Mouse (Mus musculus) heart, postnatal 10 days (tissue): ENCODE results near the gene Pafah1b1. TPM values are rescaled to one million over a fixed set of nuclear protein-coding genes. Genes with fewer than 3 reads are reported as not detected.

ENCODE experiments used
- DNase-seq, 2 experiments: peaks; one replicate each; pipeline ENCODE4 v3.0.0; 2021
- intact Hi-C: fragments of 180-260 bp; cut with DNase I; formaldehyde crosslinking; loops from one replicate; pipeline ENCODE4 v1.15.1; 2025
- total RNA-seq, 2 experiments: library from RNA; stranded (reverse); gene quantifications; 2 replicates each; pipeline ENCODE4 v1.2.3; 2021

Gene Pafah1b1
- total RNA-seq, 2 experiments from 2014 or later: 236 to 281 TPM

DNA sequence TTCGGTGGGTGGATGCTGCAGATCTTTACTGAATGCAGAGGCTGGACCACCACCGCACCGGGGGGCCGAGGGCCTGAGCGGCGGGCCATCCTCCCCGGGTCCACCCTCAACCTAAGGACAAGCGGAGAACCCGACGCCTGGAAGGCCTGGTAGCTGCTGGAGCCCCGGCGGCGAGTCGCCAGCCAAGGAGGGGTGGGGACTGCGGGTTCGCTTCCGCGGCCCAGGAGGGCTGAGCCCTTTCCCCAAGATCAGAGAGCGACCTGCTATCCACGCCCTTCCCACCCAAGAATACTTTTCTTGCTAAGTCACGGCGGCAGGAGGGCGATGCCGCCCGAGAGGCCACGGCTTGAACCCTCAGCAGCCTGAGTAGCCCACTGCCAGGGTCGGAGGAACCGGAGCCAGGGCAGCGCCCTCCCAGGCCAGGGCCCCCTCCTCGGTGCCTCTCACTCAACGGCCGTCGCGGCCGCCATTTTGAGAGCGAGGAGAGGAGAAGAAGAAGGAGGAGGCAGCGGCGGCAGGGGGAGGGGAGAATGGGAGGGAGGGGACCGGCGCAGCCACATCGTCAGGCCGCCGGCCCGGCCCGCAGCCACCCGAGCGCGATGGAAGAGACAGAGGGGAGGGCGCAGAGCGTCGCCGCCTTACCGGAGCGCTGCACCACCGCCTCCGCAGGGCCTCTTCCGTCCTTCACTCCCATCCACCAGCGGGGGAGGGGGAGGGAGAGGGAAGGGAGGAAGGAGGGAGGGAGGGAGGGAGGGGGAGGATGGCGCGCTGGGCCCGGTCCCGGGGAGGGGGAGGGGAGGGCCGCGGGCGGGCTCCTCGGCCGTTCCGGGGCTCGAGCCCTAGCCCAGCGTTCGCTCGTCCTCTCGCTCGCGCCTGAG, 874 bp downstream of the Pafah1b1 start:
- intact Hi-C loops: loop anchor here (2.0 kb wide), 1 partner anchor 47 kb away; the partner anchor contains the start of gene Mettl16

GRCm38 (mm10) chr11:74721971-74722370, 2.5 kb downstream of the Pafah1b1 start:
- intact Hi-C loops: no loop called here
- DNase-seq: no peak

More for the DNA sequence above, 874 bp downstream of the Pafah1b1 start:
- DNase-seq: peak; percentile 89 to 90

- DNase-seq: no peak
- intact Hi-C loops: no loop called here
Observed at GRCm38 (mm10) chr11:74721141-74721540, 3.3 kb downstream of the Pafah1b1 start.

DNA sequence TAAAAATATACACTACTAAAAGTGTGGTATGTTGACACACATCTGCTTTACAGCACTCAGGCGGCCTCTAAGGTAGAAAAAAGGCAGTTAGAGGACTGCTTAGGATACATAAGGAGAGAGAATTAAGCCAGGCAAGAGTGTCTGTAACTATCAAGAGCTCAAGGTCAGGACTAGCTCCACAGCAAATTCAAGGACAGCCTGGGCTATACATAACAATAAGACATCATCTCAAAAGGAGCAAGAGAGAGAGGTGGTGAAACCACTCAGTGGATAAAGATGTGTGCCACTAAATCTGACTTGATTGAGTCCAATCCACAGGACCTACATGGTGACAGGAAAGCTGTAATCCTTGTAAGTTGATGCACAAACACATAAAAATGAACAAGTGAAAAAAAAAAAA, 3.8 kb downstream of the Pafah1b1 start:
- intact Hi-C loops: no loop called here
- no peak for DNase-seq

DNA sequence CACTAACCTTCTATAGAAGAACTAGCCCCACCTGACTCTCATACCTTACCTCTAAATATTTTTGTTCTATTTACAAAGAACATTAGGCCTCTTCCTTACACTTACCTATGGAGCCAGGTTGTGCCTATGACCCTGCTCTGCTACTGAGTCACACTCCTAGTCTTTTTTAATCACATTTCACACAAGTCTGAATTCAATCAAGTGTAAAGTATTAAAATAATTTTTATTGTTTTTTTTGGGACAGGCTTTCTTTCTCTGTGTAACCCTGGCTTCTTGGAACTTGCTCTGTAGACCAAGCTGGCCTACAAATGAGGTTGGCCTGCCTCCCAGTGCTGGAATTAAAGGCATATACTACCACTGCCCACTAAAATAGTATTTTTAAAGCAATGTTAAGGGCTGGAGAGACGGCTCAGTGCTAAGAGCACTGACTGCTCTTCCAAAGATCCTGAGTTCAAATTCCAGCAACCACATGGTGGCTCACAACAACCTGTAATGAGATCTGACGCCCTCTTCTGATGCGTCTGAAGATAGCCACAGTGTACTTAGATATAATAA, 8.4 kb downstream of the Pafah1b1 start:
- peak; percentile 53 to 54 for DNase-seq
- intact Hi-C loops: no loop called here

GRCm38 (mm10) chr11:74710671-74711070, 13.8 kb downstream of the Pafah1b1 start:
- intact Hi-C loops: no loop called here
- DNase-seq: no peak

DNA sequence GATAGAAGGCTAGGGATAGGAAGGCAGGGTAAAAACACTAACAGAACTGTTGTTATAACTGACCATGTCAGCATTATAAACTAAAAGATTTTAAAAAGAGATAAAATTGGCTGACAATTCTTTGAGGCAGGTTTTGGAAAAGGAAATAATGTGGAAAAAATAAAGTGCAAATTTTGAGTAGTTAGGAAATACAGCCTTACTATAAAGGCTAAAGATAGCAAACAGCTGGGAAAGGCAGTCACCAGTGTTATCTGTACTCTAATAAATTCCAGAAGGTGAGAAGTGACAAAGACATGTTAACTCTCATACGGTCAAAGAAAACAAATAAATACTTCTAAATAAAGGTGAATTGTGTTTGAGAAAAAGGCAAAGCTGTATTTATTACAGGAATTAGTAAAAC, 15.7 kb downstream of the Pafah1b1 start:
- intact Hi-C loops: no loop called here
- DNase-seq: no peak

GRCm38 (mm10) chr11:74704068-74704467, 20.4 kb downstream of the Pafah1b1 start:
- no peak for DNase-seq
- intact Hi-C loops: no loop called here

GRCm38 (mm10) chr11:74699505-74699904, 25.0 kb downstream of the Pafah1b1 start:
- intact Hi-C loops: no loop called here
- no peak for DNase-seq

GRCm38 (mm10) chr11:74692151-74692550, 32.3 kb downstream of the Pafah1b1 start:
- DNase-seq: no peak
- intact Hi-C loops: no loop called here

- intact Hi-C loops: no loop called here
- DNase-seq: no peak
Observed at GRCm38 (mm10) chr11:74675156-74675555, 49.3 kb downstream of the Pafah1b1 start.

GRCm38 (mm10) chr11:74674713-74675112, 49.8 kb downstream of the Pafah1b1 start:
- intact Hi-C loops: no loop called here
- DNase-seq: no peak

DNA sequence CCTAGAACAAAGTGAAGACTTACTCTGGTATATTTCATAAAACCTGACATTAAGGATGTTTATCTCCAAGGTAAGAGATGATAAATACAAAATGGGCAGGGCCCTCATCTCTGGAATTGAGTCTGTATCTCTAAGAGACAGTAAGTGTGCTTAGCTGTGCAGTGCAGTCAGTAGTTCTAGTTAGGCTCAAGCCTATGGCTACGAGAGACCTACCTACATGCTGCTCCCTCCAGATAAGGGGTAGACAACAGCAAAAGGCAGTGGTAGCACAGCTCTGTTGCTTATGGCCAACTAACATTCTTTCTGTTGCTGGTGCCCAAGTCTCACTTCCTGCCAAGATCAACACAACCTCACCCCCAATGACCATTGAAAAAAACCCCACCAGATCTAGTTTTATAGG, 50.9 kb downstream of the Pafah1b1 start:
- intact Hi-C loops: no loop called here
- DNase-seq: no peak

DNA sequence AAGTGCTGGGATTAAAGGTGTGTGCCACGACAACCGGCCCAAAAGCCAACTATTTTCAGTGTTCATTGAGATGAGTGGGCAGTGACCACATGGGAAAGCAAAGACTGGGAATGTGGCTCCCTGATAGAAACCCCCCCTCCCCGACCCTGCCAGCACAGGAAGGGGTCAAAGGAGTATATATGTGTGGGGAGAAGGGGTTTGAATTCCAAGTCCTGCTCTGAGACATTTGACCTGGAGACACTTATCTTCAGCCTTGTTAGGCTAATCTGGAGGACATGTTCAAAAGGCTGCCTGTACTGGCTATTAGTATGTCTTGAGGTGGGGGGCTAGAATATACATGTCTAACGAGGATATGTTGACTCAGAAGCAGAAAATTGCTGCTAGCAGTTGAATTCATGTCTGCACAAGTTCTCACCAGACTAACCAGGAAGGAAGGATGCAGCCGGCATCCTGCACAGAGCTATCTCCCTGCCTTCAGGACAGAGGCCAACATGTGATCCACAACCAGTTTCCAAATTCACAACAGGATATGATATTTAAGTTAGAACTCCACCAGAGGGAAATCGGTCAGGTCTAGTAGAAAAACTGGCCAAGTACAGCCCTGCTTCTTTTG, 51.5 kb downstream of the Pafah1b1 start:
- no peak for DNase-seq
- intact Hi-C loops: no loop called here

DNA sequence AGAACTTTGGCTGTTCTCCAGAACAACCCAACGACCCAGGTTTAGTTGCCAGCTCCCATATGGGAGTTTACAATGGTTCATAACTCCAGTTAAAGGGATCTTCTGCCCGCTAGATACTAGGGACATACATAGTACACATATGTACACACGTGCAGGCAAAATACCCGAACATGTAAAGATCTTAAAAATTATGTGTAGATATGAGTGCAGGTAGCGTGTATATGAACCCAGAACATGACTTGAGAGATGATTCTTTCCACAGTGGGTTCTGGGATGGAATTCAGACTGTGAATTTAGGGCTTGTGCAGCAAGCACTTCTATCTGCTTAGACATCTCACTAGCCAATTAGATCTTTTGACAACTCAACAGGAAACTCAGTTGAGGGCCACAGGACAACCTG, 52.6 kb downstream of the Pafah1b1 start:
- no peak for DNase-seq

GRCm38 (mm10) chr11:74671013-74671412, 53.5 kb downstream of the Pafah1b1 start:
- no peak for DNase-seq
- intact Hi-C loops: no loop called here

More for the DNA sequence above, 52.6 kb downstream of the Pafah1b1 start:
- intact Hi-C loops: no loop called here

- intact Hi-C loops: no loop called here
- no peak for DNase-seq
Observed at GRCm38 (mm10) chr11:74670151-74670550, 54.3 kb downstream of the Pafah1b1 start.

GRCm38 (mm10) chr11:74668971-74669370, 55.5 kb downstream of the Pafah1b1 start:
- intact Hi-C loops: no loop called here

DNA sequence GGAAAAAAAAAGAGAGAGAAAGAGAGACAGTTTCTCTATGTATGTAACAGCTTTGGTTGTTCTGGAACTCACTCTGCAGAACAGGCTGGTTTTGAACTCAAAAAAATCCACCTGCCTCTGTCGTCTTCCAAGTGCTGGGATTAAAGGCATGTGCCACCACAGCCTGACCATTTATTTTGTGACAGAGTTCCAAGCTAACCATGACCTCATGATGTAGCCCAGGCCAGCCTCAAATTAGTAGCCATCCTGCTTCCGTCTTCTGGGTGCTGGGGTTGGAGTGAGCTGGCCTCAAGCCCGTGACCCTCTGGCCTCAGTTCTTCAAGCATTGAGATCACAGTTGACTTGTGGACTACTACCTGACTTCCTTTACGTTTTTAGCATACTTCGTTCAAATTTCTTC, 56.0 kb downstream of the Pafah1b1 start:
- DNase-seq: no peak
- intact Hi-C loops: no loop called here

More at GRCm38 (mm10) chr11:74668971-74669370, 55.5 kb downstream of the Pafah1b1 start:
- no peak for DNase-seq

DNA sequence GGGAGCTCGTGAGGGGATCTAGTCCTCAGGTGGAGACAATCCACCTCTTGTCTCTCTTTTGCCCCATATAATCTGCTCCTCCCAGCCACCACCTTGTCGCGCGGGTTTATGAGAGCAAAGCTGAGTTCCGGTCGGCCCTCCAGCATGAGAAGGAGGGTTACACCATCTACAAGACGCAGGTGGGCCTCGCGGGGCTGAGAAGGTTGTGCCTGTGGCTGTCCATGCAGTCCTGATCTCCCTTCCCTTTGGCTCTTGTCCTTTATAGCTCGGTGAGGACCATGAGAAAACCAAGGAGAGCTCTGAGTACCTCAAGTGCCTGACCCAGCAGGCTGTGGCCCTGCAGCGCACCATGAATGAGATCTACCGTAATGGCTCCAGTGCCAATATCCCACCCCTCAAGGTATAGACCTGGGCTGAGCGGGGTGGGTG, 56.9 kb downstream of the Pafah1b1 start:
- intact Hi-C loops: no loop called here

GRCm38 (mm10) chr11:74666776-74667581, 57.5 kb downstream of the Pafah1b1 start:
- no peak for DNase-seq
- intact Hi-C loops: no loop called here

More for the DNA sequence above, 56.9 kb downstream of the Pafah1b1 start:
- no peak for DNase-seq
